Mouse (Mus musculus) forebrain, embryonic 16.5 days (tissue): ENCODE measurements around the gene A130010J15Rik. TPM values are rescaled to one million over a fixed set of nuclear protein-coding genes. Genes with fewer than 3 reads are reported as not detected.

Source experiments
- ATAC-seq: fragments of 200-750 bp; cut with Nextera tagmentation; 2 replicates; pipeline ENCODE4 v1.8.0; 2017; ENCODE audit warnings: mild to moderate bottlenecking, moderate library complexity
- H3K27ac ChIP-seq: fragments of 300-500 bp; sonication (generic); 2 replicates; pipeline ENCODE4 v1.5.1; 2014; ENCODE audit warnings: low read length, control low read depth
- H3K27me3 ChIP-seq: fragments of 300-500 bp; sonication (generic); replicated peaks from 2 replicates; pipeline ENCODE4 v1.6.1; 2014; ENCODE audit warnings: low read length; ENCODE audit not compliant: control insufficient read depth, insufficient read depth
- H3K36me3 ChIP-seq: fragments of 300-500 bp; sonication (generic); 2 replicates; pipeline ENCODE4 v1.6.1; 2014; ENCODE audit not compliant: control insufficient read depth, insufficient read depth
- H3K4me1 ChIP-seq: fragments of 300-500 bp; sonication (generic); replicated peaks from 2 replicates; pipeline ENCODE4 v1.6.1; 2014; ENCODE audit warnings: low read length; ENCODE audit not compliant: control insufficient read depth, insufficient read depth
- H3K4me2 ChIP-seq: fragments of 300-500 bp; sonication (generic); 2 replicates; pipeline ENCODE4 v1.6.1; 2014; ENCODE audit warnings: mild to moderate bottlenecking, low read length, control low read depth
- H3K4me3 ChIP-seq: fragments of 300-500 bp; sonication (generic); replicated peaks from 2 replicates; pipeline ENCODE4 v1.5.1; 2014; ENCODE audit warnings: mild to moderate bottlenecking, low read length, control low read depth
- H3K9ac ChIP-seq: fragments of 300-500 bp; sonication (generic); replicated peaks from 2 replicates; pipeline ENCODE4 v1.6.1; 2014; ENCODE audit warnings: low read depth, low read length, control low read depth
- H3K9me3 ChIP-seq: fragments of 300-500 bp; sonication (generic); 2 replicates; pipeline ENCODE4 v1.6.1; 2016; ENCODE audit warnings: low read length; ENCODE audit not compliant: control insufficient read depth
- WGBS: fragments of 180-500 bp; shearing (Covaris S2); extraction: QIAGEN DNeasy Blood & Tissue Kit; methylation state at CpG from one replicate; pipeline ENCODE4 v1.1.7; 2014; 5-methylcytosine and 5-hydroxymethylcytosine counted together
- polyA plus RNA-seq: library from polyadenylated mRNA; unstranded; fragments of >200 nt; fragmentation: Nextera tagmentation; extraction: Ambion mirVana; gene quantifications from 2 replicates; pipeline ENCODE4 v1.2.1, GENCODE M21; 2015

The A130010J15Rik gene
- polyA plus RNA-seq, 1 experiment from 2014 or later, result 14.2 TPM

DNA sequence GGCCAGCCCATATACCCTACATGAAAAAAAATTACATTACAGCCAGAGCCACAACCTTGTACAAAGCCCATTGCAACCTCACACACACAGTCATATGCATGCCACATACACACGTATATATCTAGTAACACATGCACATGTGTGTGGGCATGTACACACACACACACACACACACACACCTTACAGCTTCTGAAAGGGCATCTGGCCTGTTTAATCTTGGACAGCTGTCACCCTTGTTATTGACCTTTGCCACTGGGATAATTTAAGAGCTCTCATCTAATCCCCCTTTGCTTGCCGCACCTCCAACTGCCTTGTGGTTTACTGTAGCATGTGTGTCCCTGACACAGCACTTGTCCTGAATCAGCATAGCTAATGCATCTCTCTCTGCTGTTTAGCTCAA lies 36.0 kb downstream of the A130010J15Rik start:
- Histone ChIP-seq H3K27me3 (no peaks in the 10 kb centered on the region), H3K4me2 (no peak overlapping the region), H3K36me3 (no peaks in the 10 kb centered on the region), H3K9me3 (no peaks in the 10 kb centered on the region), H3K9ac (no peak overlapping the region), H3K27ac (no peak overlapping the region), H3K4me1 (no peaks in the 10 kb centered on the region), H3K4me3 (no peak overlapping the region)
- ATAC-seq, result no peak
- 88% methylated on average over 2 of the region's 2 CpGs for WGBS

DNA sequence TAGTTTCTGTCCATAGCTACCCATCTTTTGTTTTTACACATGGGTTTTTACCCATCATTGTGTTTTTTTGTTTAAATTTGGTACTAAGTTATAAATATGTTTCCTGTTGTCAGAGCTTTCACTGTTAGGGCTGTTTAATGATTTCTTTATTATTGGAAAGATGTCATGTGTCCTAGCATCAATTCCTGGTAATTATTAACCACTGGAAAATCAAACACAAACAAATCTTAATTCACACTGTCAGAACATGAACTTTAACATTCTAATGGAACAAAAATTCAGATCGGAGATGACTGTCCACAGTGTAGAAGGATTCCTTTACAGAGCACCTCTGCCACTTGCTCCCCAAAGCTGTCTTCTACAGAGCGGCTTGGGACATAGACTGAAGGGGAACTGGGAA lies 37.6 kb downstream of the A130010J15Rik start:
- Histone ChIP-seq H3K27me3 (no peaks in the 10 kb centered on the region), H3K4me2 (no peak overlapping the region), H3K9ac (no peak overlapping the region), H3K4me3 (no peak overlapping the region), H3K9me3 (no peaks in the 10 kb centered on the region), H3K4me1 (no peaks in the 10 kb centered on the region), H3K27ac (no peak overlapping the region), H3K36me3 (no peaks in the 10 kb centered on the region)
- WGBS, result 94% methylated on average over 2 of the region's 2 CpGs
- no peak for ATAC-seq

DNA sequence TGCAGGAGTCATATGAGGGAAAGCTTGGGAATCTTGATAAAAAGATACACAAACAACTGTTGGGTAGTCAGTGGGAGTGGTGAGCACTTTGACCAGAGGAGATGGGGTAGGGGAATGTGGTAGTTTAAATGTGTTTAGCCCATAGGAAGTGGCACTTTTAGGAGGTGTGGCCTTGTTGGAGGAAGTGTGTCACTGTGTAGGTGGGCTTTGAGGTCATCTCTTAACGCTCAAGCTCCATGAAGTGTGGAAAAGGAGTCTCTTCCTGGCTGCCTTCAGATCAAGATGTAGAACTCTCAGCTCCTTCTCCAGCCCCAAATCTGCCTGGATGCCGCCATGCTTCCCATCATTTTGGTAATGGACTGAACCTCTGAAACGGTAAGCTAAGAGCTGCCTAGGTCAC lies 39.7 kb downstream of the A130010J15Rik start, which contains the start of gene Lamb3:
Gene Lamb3, plus strand, starts transcription at position 197 of the 400 bp plus-strand sequence.
- H3K27ac ChIP-seq, result no peak within 1 kb of the TSS
- H3K36me3 ChIP-seq, result no peaks in the 10 kb centered on the region
- H3K27me3 ChIP-seq, result no peaks in the 10 kb centered on the region
- no peak within 1 kb of the TSS for H3K4me3 ChIP-seq
- H3K4me1 ChIP-seq, result no peaks in the 10 kb centered on the region
- H3K9me3 ChIP-seq, result no peaks in the 10 kb centered on the region
- ATAC-seq, result no peak
- H3K9ac ChIP-seq, result no peak within 1 kb of the TSS
- WGBS, result 96% methylated on average over 3 of the region's 3 CpGs
- H3K4me2 ChIP-seq, result no peak within 1 kb of the TSS

DNA sequence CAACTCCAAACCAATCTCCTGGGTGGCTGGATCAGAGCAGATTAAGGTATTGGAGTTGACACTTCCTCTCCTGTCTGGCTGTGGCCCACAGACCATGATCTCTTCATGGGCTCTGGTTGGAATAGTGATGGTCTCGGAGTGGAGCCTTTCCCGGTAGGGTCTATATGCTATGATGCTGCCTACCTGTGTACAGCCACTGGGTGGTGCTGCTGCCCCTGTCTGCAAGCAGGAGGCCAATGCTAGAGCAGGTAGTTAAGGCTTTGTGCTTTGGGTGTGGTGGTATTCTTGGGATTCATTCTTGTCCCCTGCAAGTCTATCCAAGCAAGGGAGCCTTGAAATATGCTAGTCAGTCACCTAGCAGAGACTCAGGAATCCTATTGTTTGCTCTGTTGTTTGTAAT lies 40.3 kb downstream of the A130010J15Rik start:
- no peak for ATAC-seq
- Histone ChIP-seq H3K9ac (no peak overlapping the region), H3K4me2 (no peak overlapping the region), H3K4me1 (no peaks in the 10 kb centered on the region), H3K27ac (no peak overlapping the region), H3K9me3 (no peaks in the 10 kb centered on the region), H3K36me3 (no peaks in the 10 kb centered on the region), H3K4me3 (no peak overlapping the region), H3K27me3 (no peaks in the 10 kb centered on the region)
- WGBS, result 41% methylated on average over 2 of the region's 2 CpGs

DNA sequence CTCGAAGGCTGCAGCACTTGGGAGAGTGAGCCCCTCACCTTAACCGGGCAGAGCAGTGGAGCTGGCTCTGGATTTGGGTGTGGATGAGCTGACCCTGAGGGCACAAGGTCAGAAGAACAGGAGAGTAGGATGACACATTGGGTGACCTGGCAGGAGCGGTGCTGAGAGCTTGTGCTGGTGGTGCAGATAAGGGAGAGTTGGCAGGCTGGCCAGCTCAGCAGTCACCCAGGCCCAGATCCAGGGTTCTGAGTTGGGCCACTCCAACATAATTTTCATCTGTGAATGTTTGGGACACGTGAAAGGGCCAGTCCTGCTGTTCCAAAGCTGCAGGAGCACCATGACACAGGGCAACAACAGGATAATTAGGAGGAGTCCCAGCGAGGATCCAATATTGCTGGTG lies 43.5 kb downstream of the A130010J15Rik start:
- no peaks in the 10 kb centered on the region for H3K9me3 ChIP-seq
- ATAC-seq, result no peak
- no peaks in the 10 kb centered on the region for H3K4me1 ChIP-seq
- H3K9ac ChIP-seq, result no peak overlapping the region
- no peaks in the 10 kb centered on the region for H3K27me3 ChIP-seq
- H3K4me3 ChIP-seq, result no peak overlapping the region
- H3K36me3 ChIP-seq, result no peaks in the 10 kb centered on the region
- WGBS, result 87% methylated on average over 5 of the region's 5 CpGs
- no peak overlapping the region for H3K27ac ChIP-seq
- no peak overlapping the region for H3K4me2 ChIP-seq

DNA sequence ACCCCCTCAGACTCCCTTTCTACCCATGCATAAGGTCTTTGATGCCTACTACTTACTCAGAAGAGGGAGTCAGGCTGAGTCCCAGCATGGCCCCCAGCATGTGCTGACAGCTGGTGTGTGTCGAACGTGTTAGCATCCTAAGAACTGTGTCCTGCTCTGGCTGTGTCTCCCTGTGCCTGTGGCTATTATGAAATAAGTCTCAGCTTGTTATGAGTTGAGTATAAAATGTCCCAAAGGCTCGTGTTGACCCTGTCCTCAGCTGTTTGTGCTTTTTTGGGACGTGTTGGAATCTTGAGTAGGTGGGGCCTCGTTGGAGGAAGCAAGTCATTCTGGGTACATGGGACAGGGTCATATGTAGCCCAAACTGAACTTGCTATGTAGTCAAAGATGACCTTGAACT lies 46.2 kb downstream of the A130010J15Rik start:
- no peak overlapping the region for H3K27ac ChIP-seq
- H3K36me3 ChIP-seq, result no peaks in the 10 kb centered on the region
- no peaks in the 10 kb centered on the region for H3K9me3 ChIP-seq
- ATAC-seq, result no peak
- no peak overlapping the region for H3K4me3 ChIP-seq
- H3K9ac ChIP-seq, result no peak overlapping the region
- H3K27me3 ChIP-seq, result no peaks in the 10 kb centered on the region
- H3K4me1 ChIP-seq, result no peaks in the 10 kb centered on the region
- H3K4me2 ChIP-seq, result no peak overlapping the region
- 83% methylated on average over 5 of the region's 5 CpGs for WGBS

DNA sequence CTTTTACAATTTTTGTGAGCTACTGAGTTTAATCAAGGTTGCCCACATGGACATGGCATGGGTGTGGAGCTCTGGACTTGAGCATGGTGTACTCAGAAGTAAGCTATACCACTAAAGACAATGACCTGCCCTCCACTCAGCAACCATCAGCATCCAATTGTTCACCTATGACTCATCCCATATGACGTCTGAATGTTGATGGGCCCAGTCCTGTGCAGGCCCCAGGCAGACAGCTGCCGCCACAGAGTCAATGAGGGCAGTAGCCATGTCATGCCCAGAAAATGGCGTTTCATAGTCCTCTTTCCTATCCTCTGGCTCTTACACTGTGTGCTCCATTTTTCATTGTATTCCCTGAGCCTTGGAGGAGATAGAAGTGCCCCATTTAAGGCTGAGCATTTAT lies 48.2 kb downstream of the A130010J15Rik start:
- Histone ChIP-seq H3K27me3 (no peaks in the 10 kb centered on the region), H3K4me1 (no peaks in the 10 kb centered on the region), H3K9ac (no peak overlapping the region), H3K4me2 (no peak overlapping the region), H3K36me3 (no peaks in the 10 kb centered on the region), H3K9me3 (no peaks in the 10 kb centered on the region), H3K27ac (no peak overlapping the region), H3K4me3 (no peak overlapping the region)
- 85% methylated on average over 3 of the region's 3 CpGs for WGBS
- ATAC-seq, result no peak

DNA sequence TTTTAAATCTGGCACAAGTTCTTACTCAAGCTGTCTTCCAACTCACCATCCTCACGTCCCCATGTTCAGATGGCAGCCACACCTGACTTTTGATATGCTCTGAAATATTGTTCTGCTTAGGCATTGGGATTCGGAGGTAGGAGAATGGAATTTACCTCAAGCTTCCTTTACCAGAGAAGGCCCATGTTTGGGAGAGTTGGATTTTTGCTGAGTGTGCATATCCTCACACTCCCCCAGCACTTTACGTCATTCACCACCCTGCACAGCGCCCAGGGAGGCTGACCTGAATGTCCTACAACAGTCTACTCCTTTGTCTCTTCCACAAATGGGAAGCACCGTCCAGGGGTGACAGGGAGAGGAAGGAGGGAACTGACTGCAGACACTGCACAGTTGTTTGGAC lies 52.6 kb downstream of the A130010J15Rik start:
- H3K9me3 ChIP-seq, result no peaks in the 10 kb centered on the region
- ATAC-seq, result no peak
- no peak overlapping the region for H3K4me3 ChIP-seq
- WGBS, result 77% methylated on average over 5 of the region's 5 CpGs
- H3K4me2 ChIP-seq, result no peak overlapping the region
- no peak overlapping the region for H3K9ac ChIP-seq
- no peaks in the 10 kb centered on the region for H3K36me3 ChIP-seq
- H3K4me1 ChIP-seq, result no peaks in the 10 kb centered on the region
- no peak overlapping the region for H3K27ac ChIP-seq
- H3K27me3 ChIP-seq, result no peaks in the 10 kb centered on the region

DNA sequence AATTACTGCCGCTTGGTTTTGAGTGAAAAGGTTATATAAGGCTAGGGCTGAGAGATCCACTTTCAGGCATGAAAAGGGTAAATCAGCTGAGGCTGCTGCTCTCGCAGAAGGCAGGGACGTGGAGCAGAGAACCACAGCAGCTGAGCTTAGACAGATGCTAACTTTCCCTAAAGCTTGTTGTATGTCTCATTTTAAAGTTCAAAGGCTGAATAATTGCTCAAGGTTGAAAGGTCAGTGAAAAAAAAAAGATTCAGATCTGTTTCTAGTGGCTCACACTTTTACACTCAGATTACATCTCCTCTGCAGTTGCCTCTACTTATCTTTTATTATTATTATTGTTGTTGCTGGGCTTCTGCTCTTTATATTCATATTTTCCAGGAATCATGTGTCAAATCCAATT lies 57.7 kb downstream of the A130010J15Rik start:
- H3K9me3 ChIP-seq, result no peaks in the 10 kb centered on the region
- H3K27me3 ChIP-seq, result no peaks in the 10 kb centered on the region
- no peak overlapping the region for H3K9ac ChIP-seq
- H3K4me2 ChIP-seq, result no peak overlapping the region
- WGBS, result 6% methylated on average over 3 of the region's 3 CpGs
- ATAC-seq, result no peak
- no peak overlapping the region for H3K4me3 ChIP-seq
- no peaks in the 10 kb centered on the region for H3K36me3 ChIP-seq
- H3K27ac ChIP-seq, result no peak overlapping the region
- H3K4me1 ChIP-seq, result no peaks in the 10 kb centered on the region

DNA sequence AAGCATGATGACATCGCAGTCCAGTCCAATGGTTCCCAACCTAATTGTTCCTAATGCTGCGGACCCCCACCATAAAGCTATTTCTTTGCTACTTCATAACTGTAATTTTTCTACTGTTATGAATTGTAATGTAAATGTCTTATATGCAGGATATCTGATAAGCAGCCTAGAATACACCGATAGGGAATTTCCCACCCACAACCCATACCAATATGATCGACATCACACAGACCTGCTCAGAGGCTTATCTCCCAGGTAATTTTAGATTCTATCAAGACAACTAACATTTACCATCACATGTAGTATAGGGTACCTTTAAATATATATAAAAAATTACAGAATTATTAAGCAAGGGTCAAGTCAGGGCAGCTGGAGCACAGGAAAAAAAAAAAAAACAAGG lies 58.3 kb downstream of the A130010J15Rik start:
- Histone ChIP-seq H3K9me3 (no peaks in the 10 kb centered on the region), H3K4me3 (no peak overlapping the region), H3K9ac (no peak overlapping the region), H3K4me1 (no peaks in the 10 kb centered on the region), H3K27ac (no peak overlapping the region), H3K36me3 (no peaks in the 10 kb centered on the region), H3K4me2 (no peak overlapping the region), H3K27me3 (no peaks in the 10 kb centered on the region)
- 94% methylated on average over 4 of the region's 4 CpGs for WGBS
- no peak for ATAC-seq
